Mouse (Mus musculus) cerebellum, adult 9-10 months (tissue): ENCODE measurements at regions not wholly inside any gene's neighbourhood (a gene's known extent, or its start where the extent isn't known, plus 50 kb on each side); places are given as distances from the start of the nearest gene placed in this dataset.

Experiments
- DNase-seq: peaks from one replicate; pipeline ENCODE4 v3.0.0; 2022

DNA sequence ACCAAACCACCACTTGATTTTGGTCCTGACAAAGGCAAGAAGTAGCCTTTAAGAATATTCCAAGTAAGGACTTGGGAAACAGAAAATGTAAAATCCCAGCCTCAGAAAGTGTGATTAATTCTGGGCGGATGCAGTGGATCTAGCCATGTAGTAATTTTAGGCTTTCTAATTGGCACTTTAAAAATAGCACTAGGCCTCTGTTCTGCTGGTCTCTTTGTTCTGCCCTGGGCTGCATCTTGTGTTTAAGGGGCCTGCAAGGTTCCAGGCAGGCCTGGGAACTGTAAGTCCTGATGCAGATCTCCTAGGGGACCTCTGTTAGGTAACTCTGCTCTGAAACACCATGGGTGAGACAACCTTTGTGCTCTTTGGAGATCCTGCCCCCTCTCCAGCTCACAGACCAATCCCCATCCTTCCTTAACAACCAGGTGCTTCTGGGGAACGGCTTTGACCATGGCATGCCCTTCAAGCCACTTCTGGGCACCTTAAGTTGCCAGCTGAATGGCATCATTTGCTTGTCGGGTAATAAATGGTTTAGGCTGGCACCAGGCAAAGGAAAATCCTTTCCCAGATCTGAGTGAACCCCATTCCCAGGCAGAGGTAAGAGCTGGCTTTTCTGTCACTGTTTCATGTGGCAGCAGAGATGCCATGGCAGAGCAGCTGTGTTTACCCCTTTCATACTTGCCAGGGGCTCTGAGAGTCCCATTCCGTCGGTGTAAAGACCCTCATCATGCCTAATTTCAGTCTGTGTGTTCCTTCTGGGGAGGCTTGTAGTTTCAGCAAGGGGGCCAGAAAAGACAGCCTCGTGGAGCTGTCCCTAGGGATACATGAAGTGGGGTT is 115.3 kb upstream of the Peli2 start:
- no peak for DNase-seq

DNA sequence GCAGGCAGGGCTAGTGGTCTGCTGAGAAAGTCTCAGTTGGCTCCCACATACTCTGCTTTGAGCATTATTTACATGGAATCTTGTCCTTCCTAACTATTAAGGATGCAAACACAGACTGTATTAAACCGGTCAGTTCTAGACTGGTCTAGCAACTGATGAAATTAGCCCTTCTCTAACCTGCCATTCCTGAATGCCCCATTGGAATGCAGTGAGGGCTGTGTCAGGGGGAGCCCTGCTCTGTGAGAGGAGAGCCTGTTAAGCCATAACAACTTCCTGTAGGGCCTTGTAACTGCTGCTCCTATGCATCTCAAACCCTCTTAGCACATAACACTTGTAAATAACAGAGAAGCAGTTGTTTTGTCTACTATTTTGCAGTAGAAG is 114.7 kb upstream of the Peli2 start:
- no peak for DNase-seq

DNA sequence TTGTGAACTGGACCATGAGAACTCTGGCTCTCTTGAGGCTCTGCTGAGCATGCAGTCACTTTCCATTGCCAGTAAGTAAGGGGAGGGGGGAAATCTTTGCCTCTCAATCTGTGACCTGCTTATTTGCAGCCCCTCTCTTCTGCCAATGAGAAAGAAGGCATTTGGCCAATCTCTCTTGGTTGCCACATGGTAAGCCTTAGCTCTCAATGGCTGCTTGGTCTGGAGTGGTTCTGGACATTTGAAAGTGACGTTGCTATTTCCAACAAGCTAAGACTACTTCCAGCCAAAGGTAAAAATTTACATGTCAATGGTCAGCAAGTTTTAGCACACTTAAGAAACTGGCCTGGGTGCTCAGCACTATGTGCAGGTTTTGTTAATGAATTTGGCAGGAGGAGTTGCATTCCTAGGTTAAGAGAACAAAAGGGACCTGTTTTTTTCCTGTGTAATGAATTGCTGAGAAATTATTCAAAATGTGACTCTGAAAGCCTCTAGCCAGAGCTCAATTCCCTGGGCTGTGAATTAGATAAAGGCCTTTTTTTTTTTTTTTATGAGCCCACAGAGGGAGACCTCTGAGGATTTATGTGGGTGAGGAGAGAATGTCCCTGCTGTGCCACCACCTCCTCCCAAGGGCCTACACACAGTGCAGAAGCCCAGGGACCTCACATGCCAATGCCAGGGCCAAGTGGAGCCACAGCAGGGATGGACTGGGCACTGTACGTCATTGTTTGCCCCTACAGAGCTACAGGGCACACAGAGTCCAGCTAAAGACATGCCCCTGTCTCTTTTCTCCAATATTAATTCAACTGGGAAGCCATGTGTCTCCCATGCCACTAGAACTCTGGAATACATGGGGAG is 108.0 kb upstream of the Peli2 start:
- DNase-seq = peak; percentile 26

DNA sequence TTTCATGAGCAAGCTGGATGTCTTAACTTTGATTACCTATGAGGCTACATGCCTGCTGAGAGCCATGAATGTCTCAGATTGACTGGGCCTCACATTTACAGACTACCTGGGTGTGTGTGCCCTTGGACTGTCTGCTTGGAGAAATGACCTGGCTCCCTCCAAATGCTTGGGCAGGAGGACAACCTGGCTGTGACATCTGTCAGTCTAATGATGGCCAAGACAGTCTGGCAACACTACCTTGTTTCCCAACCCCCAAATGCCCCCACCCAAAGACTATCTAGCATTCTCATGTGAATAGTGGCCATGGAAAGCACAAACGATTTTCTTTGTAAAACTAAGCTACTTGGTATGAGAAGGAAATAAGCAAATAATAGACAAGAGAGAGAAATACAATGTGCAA is 107.2 kb upstream of the Peli2 start:
- DNase-seq = peak; percentile 10

DNA sequence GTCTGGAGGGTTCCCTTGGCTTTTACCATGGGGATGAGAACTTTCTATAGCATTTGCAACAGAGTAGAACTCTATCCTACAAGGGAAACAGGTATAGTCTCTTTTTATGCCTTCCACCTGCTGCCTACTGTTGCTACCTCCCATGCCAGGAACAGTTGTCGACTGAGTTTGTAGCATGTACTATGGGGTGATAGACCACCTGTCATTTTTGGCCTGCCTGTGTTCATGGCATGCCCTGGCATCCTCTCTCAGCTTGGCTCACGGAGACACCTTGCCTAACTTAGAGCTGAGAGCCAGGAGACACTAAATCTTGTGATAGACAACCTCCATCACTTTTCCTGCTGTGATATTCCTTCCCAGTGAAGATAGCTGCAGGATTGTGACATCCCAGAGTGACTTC is 105.8 kb upstream of the Peli2 start:
- DNase-seq = no peak

DNA sequence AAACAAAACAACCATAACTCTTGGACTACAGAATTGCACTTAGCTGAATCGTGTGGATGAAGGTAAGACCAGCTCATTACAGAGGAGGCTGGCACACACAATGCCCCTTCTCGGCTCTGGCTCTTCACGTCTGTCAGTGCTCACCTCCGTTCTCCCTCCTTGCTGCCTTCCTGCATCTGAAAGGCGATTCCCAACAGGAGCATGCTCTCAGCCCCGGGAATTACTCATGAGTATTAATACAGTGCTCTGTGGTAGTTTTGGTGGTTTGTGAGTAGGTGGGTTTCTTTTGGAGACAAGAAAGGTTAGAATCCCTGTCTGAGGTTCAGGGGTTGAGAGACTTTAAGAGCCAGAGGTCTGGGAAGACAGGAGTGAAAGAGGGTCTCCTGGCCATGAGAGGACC is 102.7 kb upstream of the Peli2 start:
- no peak for DNase-seq

DNA sequence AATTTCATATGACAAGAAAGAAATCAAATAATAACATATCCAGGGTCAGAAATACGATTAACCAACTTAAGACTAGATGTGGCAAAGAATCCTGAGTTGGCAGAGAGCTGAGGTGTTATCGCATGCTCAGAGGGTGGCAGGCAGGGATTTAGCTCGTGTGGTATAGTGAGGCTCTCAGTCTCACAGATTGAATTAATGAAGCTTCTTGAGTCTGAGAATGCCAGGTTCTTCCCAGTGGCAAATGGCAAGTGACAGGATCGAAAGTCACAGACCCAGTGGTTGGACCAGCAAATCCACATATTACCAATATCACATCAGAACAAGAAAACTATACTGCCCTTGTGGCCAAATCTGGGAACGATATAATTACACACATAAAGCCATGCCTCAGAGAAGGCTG is 101.3 kb upstream of the Peli2 start:
- no peak for DNase-seq

DNA sequence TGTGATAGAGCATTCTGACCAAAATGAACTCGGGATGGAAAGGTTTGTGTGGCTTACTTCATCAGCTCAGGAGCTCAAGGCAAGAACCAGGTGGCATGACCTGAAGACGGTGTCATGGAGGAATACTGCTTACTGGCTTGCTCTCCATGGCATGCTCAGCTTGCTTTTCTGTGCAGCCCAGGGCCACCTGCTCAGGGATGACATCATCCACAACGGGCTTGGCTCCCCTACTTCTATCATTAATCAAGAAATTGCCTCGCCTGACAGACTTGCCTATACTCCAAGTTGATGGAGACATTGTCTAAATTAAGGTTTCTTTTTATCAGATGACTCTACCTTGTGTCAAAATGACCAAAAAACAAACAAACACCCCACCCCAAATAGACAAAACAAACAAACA is 98.4 kb upstream of the Peli2 start:
- DNase-seq = no peak

DNA sequence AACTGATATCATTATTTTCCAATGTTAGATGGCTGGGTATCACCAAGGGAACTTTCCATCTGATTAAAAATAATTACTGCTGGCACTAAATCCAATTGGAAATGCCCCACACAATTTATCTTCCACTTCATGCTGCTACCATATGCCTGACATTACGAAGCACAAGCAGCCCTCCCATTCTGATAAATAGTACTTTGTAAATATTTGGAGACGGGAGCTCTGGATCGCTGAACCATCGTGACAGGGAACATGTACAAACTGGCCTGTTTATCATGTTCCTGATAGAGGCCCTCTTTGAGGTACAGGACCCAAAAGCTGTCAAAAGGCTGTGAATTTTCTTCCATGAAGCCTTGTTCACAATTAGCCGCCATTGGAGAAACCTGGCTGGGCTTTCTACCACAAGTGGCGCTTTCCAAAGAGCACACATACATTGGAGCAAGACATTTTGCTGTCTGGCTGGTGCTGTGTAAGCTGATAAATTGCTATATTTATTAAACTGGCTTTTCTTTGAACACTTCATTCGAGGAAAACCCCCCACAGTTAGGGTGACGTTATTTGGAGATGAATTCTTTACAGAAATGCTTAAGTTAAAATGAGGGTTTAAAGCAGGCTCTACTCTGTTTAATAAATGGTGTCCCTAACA is 96.5 kb upstream of the Peli2 start:
- no peak for DNase-seq

DNA sequence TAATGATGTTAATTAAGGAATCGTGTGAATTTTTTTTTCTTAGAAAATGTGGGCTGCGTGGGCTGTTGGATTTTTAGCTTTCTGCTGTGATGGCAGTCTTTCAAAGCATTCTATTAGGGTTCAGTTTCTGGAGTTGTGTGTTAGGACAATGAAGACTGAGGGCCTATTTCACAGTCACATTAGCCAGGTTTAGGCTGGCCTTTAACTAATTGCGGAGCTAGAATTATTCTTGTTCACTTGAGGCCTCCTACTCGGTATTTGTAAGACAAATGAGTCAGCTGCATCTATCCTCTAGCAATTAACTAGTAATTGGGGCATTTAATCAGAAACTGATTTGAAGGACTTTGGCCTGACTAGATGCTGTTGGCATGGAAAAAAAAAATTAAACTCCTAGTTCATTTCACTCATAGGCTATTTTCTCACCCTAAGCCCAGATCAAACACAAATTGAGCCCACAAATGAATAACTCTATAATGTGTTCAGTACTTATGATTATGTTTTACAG is 81.3 kb upstream of the Peli2 start:
- DNase-seq = no peak

DNA sequence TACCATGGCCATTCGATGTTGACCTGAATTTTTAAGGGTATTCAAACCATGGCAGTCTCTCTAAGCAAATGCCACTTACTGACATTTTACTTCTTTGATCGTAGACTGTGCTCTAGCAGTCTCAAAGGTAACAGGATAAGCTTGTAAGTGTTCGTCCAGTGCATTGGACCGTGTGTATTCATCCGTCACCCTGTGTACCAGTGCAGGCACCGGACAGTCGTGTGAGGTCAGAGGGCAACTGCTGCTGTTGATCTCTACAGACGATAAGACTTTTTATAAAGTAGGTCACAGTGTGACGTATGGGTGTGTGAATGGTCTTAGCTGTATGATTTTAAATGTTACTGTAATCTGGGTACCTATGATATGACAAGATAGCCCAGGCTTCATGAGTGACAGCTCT is 74.5 kb upstream of the Peli2 start:
- no peak for DNase-seq

DNA sequence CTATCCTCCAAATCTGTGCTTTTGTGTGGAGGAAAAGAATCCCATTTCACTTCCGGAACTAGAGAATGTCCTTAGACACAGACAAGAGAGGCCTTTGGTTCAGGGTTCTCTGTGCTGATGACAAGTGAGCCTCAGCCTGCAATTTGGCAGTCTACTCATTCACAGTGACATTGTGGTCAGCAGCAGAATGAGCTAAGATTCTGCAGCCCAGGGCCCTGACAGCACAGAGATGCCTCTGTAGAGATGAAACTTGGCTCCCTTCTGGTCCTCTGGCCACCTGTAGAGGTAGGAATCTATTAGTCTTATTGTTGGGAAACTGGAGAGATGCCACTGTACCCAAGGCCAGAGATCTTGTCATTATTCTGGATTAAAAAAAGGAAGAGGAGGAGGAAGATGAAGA is 73.8 kb upstream of the Peli2 start:
- no peak for DNase-seq

DNA sequence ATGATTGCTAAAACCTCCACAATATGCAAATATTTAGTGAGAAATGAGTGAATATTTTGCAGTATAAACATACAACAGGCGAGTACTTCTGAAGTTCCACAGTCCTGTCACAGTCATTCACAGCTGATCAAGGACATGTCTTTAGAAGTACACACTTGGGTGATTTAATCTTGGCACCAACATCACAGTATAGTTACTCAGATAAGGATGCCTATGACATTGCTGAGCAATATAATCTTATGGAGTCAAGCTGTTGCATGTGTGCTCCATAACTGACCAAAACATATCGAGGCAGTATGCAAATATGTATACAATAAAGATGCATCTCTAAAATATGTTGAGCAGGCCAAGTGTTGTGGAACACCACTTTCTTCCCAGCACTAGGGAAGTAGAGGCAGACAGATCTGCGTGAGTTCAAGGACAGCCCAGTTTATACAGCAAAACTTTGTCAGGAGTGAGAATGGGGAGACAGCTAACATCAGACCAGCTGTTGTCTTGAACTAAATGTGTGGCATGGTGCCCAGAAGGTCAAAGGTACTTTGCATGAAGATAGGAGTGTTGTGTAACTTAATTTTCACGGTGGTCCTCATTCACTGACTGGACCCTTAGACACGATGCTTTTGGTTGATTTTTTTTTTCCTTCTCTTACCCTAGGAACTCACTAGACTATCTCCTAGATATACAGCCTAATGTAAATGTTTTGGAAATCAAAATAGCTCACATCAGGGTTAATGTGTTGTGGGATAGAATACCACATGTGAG is 70.7 kb upstream of the Peli2 start:
- DNase-seq = no peak

DNA sequence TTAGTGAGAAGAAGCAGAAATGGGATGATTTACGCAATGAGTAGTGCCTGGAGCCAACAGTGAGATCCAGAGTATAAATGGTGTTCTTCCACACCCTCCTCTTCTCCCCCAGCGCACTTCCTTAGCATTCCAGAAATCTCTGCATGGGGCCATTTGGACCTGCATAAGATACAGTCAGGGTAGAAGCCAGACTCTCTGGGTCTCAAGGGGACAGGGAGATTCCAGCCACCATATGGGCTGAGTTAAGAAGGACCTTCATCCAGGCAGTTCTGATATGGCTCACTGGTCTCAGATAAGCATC is 70.2 kb upstream of the Peli2 start:
- DNase-seq = no peak

DNA sequence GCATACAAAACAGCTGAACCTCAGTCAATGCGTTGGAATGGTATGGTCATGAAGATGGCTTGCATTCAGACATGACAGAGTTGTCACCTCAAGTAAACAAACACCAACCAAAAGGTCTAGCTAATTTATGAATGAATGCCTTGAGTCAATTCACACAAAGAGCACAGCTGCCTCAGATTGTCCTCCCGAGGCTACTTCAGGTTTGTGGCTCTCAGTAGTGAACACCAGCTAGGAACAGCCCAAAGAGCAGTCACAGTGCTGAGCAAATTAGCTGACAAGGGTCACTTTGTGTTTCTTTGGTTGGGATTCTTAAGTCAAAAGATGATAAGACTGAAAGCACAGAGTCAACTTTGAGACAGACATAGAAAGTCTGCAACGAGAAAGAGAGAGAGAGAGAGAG is 68.7 kb upstream of the Peli2 start:
- no peak for DNase-seq

DNA sequence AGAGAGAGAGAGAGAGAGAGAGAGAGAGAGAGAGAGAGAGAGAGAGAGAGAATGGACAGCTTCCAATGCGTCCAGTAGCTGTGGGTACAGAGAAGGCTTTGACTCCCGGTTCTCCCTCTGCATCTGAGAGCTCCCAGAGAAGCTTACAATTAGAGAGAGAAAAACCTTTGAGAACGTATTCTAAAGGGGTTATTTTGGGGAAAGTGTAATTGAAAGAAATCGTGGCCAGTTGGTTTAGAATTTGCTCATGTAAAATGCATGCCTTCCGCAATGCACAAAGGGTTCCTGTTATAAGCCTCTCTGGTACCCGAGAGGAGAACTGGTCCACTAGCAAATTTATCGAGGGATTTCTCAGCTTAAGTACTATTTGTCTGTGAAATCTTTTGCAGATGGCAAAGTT is 68.2 kb upstream of the Peli2 start:
- no peak for DNase-seq

DNA sequence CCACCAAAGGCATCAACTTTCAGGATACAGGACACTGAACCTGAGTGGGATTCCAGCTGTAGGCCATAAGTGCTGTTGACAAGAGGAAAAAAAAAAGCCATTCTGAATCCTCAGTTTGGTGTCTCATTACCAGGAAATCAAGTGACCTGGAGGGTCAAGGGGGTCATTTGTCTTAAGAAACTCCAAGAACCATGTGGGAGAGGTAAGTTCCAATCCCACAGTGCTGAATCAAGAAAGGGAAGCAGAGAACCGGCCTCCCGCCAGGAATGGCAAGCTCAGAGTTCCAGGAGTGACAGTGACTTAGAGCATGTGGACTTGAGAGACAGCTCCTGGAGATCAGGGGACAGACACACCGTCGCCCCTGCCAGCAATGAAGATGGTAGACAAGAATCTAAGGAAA is 67.5 kb upstream of the Peli2 start:
- no peak for DNase-seq

DNA sequence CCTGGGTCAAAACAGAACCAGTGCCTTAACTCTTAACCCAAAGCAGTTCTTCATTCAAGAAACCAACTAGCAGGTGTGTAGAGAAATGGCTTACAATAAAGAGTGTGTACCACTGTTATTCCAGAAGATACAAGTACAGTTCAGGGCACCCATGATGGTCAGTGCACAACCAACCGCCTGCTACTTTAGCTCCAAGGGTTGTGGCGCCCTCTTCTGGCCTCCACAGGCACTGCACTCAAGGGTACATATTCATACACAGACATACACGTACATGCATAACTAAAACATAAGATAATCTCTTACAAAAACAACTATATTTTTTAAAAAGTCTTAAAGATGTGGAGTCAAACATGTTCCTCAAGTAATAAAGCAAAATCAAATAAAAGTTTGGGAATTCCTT is 65.9 kb upstream of the Peli2 start:
- DNase-seq = no peak

DNA sequence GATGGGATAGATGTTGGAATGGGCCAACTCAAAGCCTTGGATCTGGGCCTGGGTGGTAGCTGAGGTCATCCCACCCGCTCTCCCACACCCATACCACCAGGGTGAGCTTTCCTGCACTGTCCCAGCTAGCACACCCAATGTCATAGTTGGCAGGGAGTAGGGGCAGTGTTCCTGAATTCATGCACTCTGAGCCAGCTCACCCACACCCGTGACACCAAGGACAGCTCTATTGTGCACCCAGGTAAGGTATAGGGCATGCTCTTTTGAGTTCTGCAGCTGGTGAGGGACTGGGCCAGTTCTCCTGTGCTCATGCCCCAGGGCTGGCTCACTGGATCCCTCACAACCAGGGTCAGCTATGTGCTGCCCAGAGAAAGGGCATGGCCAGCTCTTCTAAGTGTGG is 64.8 kb upstream of the Peli2 start:
- no peak for DNase-seq

DNA sequence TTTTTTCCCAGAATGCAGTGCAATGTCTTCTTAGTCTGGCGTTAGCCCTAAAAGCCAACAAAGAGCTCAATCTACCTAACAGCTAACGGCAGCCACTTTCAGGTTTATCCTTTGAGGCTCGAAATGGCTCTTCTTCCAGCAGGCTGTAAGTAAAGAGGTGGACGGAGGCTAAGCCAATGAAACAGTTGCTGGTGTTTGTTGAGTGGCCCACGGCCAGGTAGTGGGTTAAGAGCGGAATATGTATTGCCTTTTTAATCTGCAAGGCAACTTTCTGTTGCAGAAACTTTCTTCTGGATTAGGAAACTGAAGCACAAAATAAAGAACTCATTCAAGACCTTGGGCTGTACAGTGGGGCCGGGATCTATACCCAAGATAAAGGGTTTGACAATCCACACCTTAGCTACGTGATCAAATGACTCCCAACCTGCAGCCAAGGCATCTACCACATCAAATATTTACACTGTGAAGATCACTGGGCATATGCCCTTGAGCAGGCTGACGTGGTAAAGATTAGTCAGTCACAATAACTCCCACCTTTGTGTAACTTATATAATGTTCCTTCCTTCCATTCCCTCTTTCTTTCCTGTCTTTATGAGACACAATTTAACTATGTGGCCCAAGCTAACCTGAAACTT is 62.3 kb upstream of the Peli2 start:
- no peak for DNase-seq

DNA sequence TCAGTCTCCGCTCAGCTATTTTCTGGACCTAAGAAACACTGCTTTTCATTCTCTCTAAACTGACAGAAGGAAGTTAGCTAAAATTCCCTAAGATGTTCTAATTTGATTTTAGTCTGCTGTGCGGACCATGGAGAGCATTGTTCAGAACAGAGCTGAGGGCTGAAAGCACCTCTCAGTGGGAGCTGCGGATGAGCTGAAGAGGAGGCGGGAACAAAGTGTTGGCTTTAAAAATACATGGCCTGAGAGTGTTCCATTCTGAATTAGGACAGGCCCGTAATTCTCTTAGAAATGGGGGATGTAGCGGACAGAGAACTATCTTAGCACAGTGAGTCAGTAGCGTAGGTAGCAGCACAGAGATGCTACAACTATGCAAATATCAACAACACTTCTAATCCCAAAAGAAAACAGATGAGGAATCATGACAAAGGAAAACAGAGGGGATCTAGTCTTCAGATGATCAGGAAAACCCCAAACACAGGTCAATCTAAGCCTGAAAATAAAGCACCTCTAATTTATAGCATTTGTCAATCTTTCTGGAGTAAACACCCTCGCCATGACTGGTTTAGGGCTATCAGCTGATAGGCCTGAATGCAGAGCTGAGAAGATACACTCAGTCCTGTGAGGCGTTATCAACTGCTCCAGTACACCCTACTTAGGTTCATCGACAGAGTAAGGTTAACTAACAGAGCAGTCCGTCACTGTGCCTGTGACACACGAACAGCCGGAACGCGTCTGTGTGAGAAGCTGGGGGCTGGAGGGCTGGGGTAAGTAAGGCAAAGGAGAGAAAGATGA is 60.8 kb upstream of the Peli2 start:
- no peak for DNase-seq

DNA sequence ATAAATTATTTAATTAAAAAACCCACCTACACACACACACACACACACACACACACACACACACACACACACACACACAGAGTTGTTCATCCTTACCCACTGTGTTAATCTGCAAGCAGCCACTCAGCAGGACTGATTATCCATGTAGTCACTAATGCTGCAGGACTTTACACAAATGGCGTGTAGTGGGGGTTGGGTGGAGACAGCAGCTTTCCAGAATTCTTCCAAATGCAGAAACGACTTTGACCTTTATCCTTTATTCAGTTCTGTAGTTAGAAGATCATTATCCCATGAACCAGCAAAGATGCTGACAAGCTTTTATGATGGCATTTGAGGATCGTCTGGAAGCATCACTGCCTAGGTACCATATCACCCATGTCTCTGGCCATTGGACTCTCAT is 52.0 kb upstream of the Peli2 start:
- no peak for DNase-seq
